Mouse (Mus musculus): ENCODE measurements at regions not wholly inside any gene's neighbourhood (a gene's known extent, or its start where the extent isn't known, plus 50 kb on each side); places are given as distances from the start of the nearest gene placed in this dataset.

DNA sequence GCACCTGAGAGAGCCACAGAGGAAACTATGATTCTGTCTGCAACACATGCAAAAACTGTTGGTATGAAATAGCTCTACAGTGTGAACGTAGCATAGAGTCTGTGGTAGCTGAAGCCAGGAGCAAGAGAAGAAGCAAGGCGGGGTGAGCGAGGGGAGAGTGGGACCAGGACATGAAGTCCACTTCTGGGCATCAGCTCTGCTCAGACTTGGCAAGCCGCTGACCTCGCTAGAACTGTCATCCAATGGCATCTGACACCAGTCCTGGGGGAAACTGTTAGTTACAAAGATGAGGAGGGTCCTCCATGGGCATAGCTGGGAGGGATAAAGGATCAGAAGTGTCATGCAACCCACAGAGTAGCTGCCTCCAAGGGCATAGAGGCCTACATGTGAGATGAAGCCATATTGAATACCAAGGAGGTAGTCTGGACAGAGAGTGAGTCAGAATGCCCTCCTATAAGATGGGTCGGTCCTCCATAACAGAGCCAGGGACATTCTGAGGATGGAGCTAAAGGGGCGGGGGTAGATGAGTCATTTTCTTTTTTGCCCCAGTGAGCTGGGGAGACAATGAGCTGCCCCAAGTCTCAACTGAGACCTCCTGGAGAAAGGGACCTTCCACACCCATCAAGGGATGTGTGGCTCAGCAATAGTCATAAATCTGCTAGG, 102.0 kb downstream of the 1810010D01Rik start:
- no peak for DNase-seq (ENCODE audit: low spot score)

DNA sequence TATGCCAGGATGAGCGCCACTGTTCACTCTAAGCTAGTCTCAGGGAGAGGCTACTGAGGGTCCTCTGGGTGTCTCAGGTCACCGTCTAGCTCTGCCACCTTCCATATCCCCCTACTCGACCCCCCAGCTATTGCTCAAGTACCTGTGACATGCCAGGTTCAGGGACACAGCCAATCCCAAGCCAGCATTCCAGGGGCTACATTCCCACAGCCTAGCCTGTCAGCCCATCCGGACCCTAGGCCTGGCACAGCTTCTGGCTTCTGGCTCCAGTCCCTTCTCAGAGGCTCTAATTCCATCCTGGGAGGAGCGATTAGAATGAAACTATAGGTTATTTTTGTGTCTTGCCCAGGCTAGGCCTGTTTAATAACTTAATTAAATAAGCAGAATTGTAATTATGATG, 105.2 kb downstream of the 1810010D01Rik start:
- no peak for DNase-seq (ENCODE audit: low spot score)

DNA sequence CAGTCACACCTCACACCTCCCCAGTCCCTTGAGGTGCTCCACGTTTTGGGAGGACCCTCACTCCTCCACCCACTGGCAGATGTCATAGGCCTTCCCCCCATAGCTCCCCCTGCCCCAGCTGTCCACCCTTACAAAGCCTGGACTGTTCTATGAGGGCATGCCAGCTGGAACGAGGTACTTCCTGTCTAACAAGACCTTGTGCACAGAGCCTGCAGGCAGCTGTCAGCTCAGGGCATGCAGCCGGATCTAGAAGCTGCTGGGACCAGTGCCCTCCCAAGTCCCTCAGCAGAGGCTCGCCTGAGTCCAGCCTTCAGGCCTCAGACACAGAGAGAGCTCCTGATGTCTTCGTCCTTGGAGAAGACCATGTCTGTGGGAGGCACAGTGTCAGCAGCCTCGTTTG, 105.7 kb downstream of the 1810010D01Rik start:
- no peak for DNase-seq (ENCODE audit: low spot score)

DNA sequence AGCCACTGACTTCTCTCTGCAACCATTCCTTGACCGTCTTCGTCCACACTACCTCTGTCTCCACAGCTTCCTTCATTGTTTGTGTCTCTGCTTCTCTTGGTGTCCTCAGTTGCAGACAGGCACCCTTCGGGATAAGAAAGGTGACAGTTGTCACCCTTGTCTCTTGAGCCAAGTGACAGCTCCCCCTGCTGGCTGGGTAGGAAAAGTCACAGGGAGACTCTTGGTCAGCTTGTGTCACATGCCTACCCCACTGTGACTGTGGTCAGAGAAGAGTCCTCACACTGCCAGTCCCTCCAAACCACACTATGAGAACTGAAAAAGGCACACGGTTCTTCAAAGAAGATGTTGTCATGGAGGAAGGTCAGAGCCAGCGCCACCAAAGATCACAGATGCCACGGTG, 109.6 kb downstream of the 1810010D01Rik start:
- DNase-seq (ENCODE audit: low spot score), result no peak

DNA sequence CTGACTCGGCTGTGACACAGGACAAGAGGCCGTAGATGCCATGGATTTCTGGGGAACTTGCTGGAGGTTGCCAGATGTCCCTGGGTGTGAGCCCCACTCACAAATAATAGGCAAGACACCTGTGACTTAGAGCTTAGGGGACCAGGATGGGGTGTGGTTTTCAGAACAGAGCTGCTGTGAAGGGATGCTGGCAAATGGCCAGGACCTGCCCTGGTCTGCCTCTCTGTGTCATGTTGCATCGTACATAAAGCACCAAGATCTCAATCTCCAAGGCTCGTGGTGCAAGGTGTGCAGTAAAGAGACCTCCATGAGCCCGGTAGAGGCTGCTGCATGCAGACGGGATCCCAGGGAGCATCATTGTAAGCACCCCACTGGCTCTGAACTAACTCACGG, 113.8 kb downstream of the 1810010D01Rik start:
- no peak for DNase-seq (ENCODE audit: low spot score)

DNA sequence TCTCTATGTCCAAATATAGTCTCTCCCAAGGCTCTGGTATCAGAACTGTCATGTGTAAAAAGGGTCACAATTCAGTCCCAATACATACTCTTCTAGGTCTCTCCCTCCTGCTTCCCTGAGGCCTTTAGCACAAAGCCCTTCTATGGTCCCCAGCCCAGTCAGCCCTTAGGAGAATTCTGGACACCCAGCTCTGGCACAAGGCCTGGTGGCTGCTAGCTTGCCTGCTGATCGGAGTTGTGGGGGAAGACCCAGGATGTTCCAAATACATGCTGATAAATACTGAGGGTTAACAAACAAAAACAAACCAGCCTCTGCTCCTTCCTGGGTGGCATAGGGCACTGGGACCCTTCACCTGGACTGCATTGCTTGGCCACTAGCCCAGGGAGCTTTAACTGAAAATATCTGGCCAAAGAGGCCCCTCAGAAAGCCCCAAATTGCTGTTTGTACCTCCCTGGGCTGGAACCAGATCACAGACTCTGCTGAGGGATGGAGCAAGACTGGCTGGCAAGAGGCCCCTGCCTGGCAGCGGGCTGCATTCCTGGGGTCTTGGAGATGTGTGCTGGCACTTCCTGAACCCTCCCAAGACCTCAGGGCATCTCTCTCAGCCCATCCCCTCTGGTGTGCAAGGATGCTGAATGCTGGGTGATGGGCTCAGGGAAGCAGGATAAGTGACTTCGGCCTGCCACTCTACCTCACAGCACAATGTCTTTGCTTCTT, 114.3 kb downstream of the 1810010D01Rik start:
- no peak for DNase-seq (ENCODE audit: low spot score)

DNA sequence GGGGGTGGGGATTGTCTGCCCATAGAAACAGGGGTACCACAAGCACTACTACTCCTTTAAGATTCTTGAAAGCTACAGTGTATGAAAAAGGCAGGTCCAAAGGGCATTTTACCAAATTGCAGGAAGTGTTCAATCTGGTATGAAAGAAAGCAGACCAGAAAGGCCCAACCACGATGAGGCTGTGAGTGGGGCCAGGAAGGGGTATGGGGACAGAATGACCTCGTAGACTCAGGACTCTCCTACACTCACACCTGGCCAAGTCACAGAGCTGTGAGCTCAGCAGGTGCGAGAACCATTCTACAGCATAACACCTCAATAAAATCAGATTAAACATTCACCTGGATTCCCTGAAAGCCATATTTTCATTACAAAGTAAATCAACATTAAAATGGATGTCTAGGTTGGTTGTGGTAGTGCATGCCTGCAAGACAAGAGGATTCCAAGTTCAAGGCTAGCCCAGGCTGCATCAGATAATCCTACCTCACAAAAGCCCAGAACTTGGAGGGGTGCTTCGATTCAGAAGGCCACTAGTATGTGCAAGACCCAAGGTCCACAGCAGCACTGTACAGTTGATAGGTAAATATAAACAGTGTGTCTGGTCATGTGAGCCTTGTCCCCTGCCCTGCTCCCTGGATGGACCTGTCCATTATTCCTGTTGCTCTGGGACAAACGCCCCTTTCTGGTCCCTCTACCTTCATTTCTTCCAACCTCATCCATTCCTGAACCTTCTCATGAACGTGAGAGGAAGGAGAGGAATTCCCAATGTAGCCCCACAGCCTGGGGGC, 115.3 kb downstream of the 1810010D01Rik start:
- no peak for DNase-seq (ENCODE audit: low spot score)

DNA sequence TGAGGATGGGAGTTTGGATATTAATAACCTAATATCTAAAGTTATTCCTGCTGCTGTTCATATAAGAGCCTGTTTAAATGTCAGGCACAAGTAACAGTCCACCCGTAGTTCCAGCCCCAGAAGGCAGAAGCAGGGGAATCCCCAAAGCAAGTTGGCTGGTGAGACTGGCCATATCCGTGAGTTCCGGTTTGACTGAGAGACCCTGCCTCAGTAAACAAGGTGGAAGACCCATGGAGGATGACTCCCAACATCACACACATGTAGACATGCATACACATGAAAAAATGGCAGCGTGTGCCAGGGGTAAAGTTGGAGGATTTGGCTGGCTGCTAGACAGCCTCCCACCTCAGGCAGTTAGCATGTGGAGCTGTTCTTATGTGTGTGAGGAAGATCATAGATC, 117.1 kb downstream of the 1810010D01Rik start:
- DNase-seq (ENCODE audit: low spot score), result no peak

DNA sequence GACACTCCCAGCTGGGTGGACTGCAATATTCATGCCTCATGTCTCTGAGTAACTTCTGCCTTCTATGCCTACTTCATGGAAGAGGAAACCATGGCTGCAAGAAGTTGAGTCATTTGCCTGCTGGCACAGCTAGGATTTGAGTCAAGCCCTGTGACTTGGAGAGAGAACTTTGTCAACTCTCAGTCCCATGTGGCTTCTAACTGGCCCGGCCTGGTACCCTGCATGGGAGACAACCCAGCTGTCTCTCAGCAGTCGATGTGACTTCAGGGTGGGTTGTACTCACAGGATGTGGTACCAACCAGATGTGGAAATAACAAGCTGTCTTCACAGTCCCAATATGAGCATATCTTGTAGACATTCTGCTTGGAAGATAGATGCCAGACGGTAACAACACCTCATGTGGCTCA, 118.6 kb downstream of the 1810010D01Rik start:
- DNase-seq (ENCODE audit: low spot score), result no peak

DNA sequence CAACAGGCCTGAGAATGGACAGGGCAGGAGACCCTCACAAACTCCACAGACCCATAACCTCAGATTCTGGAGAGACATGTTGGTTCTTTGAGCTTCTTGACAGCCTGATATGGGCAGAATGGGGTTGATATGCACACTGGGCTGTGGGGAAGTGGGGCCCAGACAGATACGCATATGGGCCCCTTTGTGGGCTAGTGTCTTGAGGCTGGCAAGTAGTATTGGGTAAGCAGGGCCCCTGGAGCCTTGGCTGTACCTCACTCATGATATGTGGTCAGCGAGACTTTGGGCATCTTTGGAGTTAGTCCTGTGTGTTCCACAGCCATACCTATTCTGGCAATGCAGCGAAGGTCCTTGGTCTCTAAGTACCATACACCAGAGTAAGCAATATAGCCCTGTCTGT, 119.3 kb downstream of the 1810010D01Rik start:
- DNase-seq (ENCODE audit: low spot score), result no peak

DNA sequence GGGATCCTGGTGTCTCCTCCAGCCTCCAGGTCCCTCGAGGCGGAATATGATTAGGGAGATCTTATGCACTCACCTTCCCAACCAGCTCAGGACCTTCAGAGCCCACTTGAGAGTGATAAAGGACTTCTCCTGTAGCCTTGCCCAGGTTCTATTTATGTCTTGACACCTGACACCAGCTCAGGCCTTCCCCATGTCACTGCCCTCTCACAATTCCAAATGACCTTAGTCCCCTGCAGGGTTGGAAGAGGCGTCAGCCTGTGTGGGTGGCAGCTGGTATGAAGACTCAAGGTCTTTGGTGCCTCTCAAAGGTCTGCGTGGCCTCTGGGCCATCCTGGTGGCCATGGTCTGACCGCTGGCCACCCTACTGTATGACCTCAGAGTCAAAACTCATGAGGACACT, 120.1 kb downstream of the 1810010D01Rik start:
- no peak for DNase-seq (ENCODE audit: low spot score)

DNA sequence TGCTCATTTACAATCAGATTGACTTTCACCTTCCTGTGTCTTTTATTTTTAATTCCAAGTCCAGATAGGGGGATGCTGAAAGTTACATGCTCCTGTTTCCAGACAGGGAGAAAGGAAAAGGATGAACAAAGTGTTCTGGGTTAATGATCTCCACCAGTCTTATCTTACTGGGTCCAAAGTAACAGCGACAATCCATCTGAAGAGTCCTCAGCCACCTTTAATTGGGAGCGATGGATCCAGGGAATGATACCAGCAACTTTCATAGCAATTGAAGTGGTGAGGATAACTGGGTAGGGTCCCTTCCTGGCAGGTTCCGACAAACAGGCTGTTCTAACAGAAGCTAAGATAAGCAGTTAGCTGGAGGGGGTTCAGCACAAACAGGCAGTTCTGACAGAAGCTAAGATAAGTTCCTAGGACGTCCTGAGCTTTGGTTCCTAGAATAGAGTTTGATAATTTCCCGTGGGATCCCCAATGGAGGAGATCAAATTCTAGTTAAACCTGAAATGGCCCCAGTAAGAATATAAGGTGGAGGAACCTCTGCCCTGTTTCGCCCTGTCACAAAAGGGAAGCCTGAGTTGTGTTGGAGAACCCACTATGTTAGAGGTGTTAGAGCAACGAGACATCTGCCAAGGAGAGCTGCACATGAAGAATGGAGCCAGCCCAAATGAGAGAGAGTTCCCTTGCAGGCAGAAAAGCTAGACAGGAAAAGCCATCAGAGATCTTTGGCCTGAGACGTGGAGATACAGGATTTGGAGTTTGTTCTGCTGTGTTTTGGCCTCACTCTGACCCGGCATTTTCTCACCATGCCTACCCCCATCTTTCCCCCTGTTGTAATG, 124.8 kb downstream of the 1810010D01Rik start:
- no peak for DNase-seq (ENCODE audit: low spot score)

DNA sequence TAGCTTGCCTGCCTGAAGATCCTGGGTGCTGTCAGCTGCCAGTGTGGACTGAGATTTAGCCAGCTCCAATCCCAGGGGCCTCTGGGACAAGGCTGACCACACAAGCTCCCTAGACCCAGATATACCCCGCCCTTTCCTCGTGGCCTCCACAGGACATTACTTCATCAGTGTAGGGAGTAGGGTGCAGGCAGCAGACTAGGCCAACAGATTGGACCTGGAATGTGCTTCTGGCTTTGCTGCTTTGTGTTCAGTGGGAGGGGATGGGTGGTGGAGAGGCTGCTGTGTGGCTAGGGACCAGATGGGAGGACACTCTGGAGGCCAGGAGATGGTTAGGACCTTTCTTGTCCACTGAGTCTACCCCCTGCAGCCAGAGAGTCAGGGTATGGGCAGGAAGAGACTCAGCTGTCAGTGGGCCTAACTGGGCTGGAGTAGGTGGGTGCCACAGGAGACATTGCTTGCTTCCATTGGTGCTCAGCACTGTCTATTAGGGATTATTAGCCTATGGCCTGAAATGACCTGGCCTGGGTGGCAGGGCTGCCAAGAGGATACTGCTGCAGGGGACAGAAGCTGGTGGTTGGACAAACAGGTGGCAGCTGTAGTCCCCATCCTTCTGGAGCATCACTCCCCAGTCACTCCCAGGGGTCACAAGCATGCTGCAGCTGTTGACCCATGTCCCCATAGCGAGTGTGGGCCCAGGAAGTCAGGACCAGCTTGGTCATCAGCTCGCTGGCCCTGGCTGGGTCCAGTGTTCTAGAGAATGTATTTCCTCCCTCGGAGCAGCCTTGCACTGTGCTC, 132.5 kb upstream of the Ccnd1 start:
- no peak for DNase-seq (ENCODE audit: low spot score)

DNA sequence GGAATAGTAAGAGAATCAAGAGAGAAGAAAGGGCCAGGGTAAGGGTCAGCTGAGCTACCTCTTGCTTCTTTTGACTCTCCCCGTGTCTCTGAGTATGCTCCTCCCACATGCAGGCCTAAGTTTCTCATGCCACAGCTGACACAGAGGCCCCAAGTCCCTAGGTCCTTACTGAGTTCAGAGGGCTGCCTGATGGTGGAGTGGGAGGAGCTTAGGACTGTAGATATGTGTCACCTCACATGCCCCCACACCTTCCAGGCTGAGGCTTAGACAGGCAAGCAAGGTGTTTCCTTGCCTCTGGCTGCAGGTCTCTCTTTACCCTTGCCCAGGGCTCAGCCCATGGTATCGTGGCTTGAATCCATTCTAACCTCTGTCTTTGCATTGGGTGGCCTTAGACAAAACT, 131.8 kb upstream of the Ccnd1 start:
- no peak for DNase-seq (ENCODE audit: low spot score)

DNA sequence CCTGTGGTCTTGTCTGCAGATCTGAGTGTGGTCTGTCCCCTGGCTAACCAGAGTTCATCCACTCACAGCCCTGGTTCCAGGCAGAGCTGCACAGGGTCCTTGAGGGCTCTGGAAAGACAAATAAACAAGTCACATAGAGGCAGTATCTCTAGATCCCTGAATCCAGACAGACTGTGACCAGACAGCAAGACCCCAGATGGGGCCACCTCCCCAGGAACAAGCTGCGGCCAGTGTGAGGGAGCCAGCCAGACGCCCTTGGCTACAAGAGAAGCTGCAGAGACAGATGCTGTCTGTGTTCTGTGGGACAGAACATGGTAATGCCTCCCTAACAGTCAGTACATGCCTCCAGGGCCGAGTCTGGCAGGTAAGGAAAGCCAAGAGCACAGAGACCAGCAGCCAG, 127.6 kb upstream of the Ccnd1 start:
- no peak for DNase-seq (ENCODE audit: low spot score)

DNA sequence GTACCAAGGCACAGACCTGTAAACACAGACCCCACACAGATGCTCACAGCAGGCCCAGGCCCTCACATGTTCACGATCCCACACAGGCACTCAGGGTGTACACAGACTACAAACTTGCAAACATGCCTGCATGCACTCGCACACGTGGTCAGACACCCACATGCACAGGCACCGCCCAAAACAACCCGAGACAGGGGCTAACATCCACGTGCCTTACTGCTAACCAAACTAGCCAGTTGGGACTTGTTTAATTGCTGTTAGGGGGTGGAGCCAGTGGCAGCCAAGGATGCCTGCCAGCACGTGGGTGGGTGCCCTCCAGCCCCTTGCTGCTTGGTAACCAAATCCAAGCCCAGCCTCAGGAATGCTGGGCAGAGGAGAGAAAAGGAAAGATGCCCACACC, 116.6 kb upstream of the Ccnd1 start:
- DNase-seq (ENCODE audit: low spot score), result no peak

DNA sequence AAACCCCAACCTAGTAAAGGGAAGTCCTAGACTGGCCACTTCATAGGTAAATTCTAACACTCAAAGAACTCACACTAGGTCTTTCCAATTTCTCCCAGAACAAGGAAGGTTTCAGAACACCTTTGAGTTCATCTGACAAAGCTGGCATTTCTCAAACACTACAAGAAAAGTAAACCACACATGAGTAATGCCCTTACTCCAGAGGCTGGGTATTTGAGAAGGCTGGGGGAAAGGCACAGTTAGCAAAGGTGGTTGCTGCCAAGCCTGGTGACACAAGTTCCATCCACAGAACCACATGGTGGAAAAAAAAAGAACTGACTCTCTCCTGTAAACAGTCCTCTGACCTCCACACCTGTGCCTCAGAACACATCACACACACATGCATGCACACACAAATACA, 111.9 kb upstream of the Ccnd1 start:
- DNase-seq (ENCODE audit: low spot score), result no peak

DNA sequence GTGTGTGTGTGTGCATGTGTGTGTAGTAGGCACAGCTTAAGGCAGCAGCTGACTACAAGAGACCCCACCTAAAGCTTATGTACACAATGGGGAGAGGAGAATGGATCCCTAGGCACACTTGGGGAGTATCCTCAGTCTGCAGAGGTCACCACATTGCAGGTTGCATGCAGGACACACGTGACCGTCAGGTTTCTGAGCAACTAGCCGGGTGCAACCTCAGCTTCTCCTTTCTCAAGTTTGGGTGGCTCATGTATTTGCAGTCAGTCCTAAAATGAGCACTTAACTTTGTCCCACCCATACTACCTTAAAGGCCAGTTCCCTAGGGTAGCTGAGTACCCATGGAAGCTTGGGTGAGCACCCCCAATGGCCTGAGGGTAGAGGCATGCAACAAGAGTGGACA, 111.0 kb upstream of the Ccnd1 start:
- no peak for DNase-seq (ENCODE audit: low spot score)

DNA sequence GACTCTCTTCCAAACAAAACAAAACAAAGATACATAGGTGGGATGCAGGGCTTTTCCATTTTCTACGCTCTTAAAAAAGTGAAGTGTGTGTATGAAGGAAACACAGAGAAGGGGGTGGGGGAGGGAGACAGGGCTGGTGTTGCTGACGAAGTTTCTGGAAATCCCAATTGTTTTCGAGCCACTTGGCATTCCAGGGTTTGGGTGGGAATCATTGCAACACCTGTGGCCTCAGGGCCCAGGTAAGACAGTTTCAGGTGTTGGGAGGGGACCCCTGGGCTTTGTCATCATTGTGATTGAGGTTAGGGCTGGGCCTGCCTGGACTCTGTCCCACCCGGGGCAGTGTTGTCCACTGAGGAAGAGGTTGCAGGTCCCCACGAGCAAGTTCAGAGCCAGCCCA, 108.8 kb upstream of the Ccnd1 start:
- DNase-seq (ENCODE audit: low spot score), result no peak

DNA sequence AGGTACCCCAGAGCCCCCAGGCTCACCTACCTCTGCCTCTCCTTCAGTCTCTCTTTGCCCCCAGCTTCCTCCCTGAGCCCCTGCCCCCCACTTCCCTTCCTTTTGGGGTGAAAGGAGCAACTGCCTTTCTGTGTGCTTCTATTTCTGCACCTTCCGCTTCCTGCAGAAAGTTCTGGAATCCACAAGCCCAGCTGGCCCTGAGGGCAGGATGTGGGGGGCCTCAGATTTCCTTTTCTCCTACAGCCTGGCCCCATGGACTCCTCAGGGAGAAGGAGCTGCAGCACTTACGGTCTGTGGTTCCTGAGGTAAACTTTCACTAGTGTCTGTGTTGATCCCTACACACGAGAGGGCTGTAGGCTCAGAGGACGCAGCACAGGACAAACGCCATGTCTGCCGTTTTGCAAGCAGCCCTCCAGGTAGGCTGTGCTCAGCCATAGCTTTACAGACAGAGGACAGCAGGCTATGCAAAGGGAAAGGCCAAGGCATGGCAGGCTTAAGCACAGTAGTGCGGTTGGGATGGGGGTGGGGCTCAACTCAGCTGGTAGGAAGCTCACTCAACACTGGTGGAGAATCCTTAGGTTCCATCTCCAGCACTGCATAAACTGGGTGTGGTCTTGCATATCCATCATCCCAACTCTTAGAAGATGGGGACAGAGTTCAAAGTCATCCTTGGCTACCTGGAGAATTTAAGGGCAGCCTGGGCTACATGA, 108.2 kb upstream of the Ccnd1 start:
- DNase-seq (ENCODE audit: low spot score), result no peak

DNA sequence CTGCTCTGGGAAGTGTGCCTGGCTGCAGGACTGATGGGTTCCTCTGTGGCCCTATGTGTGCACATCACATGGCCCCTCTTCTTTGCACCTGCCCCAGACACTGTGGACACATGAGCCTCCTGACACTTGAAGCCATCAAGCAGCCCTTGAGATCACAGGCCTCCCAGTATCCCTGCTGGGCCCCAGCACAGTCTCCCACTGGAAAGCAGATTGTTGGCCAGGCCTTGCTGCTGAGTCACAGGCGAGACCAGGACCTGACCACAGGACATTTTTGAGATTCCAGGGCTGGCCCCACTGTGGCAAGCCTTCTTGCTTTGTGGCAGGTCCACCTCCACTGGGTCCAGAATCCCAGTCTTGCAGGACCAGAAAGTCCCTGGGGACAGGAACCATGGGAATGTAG, 105.5 kb upstream of the Ccnd1 start:
- DNase-seq (ENCODE audit: low spot score), result no peak

All from ovary, postnatal 10 days (tissue).